Mouse (Mus musculus): ENCODE data around the gene Iffo1.

DNA sequence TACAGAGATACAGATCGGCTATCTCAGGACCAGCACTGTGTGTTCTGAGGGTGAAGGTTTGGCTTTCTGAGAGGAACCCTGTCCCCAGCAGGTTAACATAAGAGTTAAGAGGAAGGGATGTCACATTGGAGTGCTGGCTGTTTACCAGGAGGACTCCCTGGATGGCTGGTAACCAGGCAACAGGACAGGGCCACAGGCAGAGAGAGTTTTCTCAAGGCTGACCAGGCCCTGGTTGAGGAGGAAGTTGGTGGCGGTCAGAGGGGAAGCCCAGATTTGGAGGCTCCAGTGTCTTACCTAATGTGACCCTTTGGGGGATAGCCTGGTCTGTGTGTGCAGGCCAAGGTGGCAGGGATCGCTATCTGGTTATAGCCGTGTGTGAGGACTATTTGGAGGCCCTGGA lies 1.8 kb downstream of the Iffo1 start:
- TF ChIP-seq CTCF (IDR thresholded peaks at IDR 0.05; ENCODE audit: extremely low read depth, insufficient read depth, insufficient read length, insufficient replicate concordance): no peak
- no peak for TF ChIP-seq POLR2A (IDR thresholded peaks at IDR 0.05; ENCODE audit: low read depth, low read length)

All from spleen, adult 2 months (tissue).